Mouse (Mus musculus) lung, adult 2 months (tissue): ENCODE results near the gene Serinc4. TPM values are rescaled to one million over a fixed set of nuclear protein-coding genes. Genes with fewer than 3 reads are reported as not detected.
"Not testable (repeated sequence)": the region's sequence is repeated elsewhere in the genome, so short reads cannot be mapped to it uniquely, and the experiment has no call there.

Source experiments
- DNase-seq: peaks from one replicate; pipeline ENCODE4 v3.0.0; 2022
- H3K4me1 ChIP-seq: fragments of 200-500 bp; 2 replicates; pipeline ENCODE4 v1.6.1; 2011; ENCODE audit warnings: low read length; ENCODE audit not compliant: control insufficient read depth, insufficient read depth
- H3K4me3 ChIP-seq: fragments of 200-500 bp; replicated peaks from 2 replicates; pipeline ENCODE3; 2011; ENCODE audit warnings: low read depth, mild to moderate bottlenecking, control low read depth, low read length; ENCODE audit errors: extremely low read depth
- CTCF ChIP-seq: fragments of 200-500 bp; IDR thresholded peaks from 2 replicates; pipeline ENCODE4 v1.5.1; 2011; ENCODE audit warnings: mild to moderate bottlenecking, low read length, control low read depth; ENCODE audit not compliant: insufficient read depth
- POLR2A ChIP-seq: fragments of 200-500 bp; IDR thresholded peaks from 2 replicates; pipeline ENCODE4 v1.6.1; 2011; ENCODE audit warnings: low read depth, mild to moderate bottlenecking, control low read depth, low read length, borderline replicate concordance; ENCODE audit errors: extremely low read depth
- WGBS: fragments of 180-500 bp; shearing (Covaris S2); methylation state at CpG from one replicate; pipeline ENCODE4 v1.1.7; 2018; 5-methylcytosine and 5-hydroxymethylcytosine counted together
- polyA plus RNA-seq: library from polyadenylated mRNA; depleted of rRNA; stranded (reverse); fragments of >200 nt; gene quantifications from 2 replicates; pipeline ENCODE4 v1.2.3, GENCODE M21; 2012; rRNA removed

The Serinc4 gene
- 0.40 and 0.66 TPM in 2 replicates for polyA plus RNA-seq

- Histone ChIP-seq H3K4me3 (peak within 1 kb of the TSS; percentile 94), H3K4me1 (peaks cover 3% of the 10 kb centered on the region; the same call in 1 of the 2 replicates)
- DNase-seq: peak; percentile 79
- 3% methylated on average over 41 of the region's 41 CpGs for WGBS
- TF ChIP-seq CTCF (no peak), POLR2A (peak; percentile 59; the same call in 1 of the 2 replicates)
Measured at GRCm38 (mm10) chr2:121456692-121457642, at the start of gene Serinc4. TSS of gene Serinc4 (minus strand) at chr2:121456781.

GRCm38 (mm10) chr2:121501550-121501949 is 45.0 kb upstream of the Serinc4 start:
- WGBS: 85% methylated on average over 2 of the region's 6 CpGs
- H3K4me1 ChIP-seq, H3K4me3 ChIP-seq, DNase-seq: not testable (repeated sequence)

- DNase-seq, H3K4me1 ChIP-seq, H3K4me3 ChIP-seq: not testable (repeated sequence)
- 74% methylated on average over 2 of the region's 2 CpGs for WGBS
Measured at GRCm38 (mm10) chr2:121484403-121484802, 27.8 kb upstream of the Serinc4 start.

GRCm38 (mm10) chr2:121483576-121483975 is 27.0 kb upstream of the Serinc4 start:
- TF ChIP-seq POLR2A (no peak), CTCF (no peak)
- H3K4me3 ChIP-seq: no peak overlapping the region
- 75% methylated on average over 8 of the region's 8 CpGs for WGBS
- no peaks in the 10 kb centered on the region for H3K4me1 ChIP-seq
- DNase-seq: no peak

GRCm38 (mm10) chr2:121480916-121481315 is 24.3 kb upstream of the Serinc4 start:
- DNase-seq, H3K4me1 ChIP-seq, H3K4me3 ChIP-seq: not testable (repeated sequence)
- 79% methylated on average over 13 of the region's 13 CpGs for WGBS

- Histone ChIP-seq H3K4me3 (no peak overlapping the region), H3K4me1 (no peaks in the 10 kb centered on the region)
- DNase-seq: peak; percentile 19
- TF ChIP-seq CTCF (peak; percentile 80), POLR2A (no peak)
- WGBS: 42% methylated on average over 3 of the region's 3 CpGs
Measured at GRCm38 (mm10) chr2:121480498-121480897, 23.9 kb upstream of the Serinc4 start.

GRCm38 (mm10) chr2:121477491-121478266 is 21.1 kb upstream of the Serinc4 start:
- Histone ChIP-seq H3K4me3 (no peak overlapping the region), H3K4me1 (no peaks in the 10 kb centered on the region)
- no peak for DNase-seq
- 81% methylated on average over 3 of the region's 3 CpGs for WGBS
- TF ChIP-seq POLR2A (no peak), CTCF (no peak)

- WGBS: 96% methylated on average over 2 of the region's 2 CpGs
- DNase-seq, H3K4me3 ChIP-seq, H3K4me1 ChIP-seq: not testable (repeated sequence)
Measured at GRCm38 (mm10) chr2:121475306-121475705, 18.7 kb upstream of the Serinc4 start.

- H3K4me1 ChIP-seq: peaks cover 2% of the 10 kb centered on the region; the same call in 1 of the 2 replicates
- peak overlapping the region; percentile 79 for H3K4me3 ChIP-seq
- WGBS: 21% methylated on average over 8 of the region's 8 CpGs
- TF ChIP-seq CTCF: no peak
- TF ChIP-seq POLR2A: no peak
- no peak for DNase-seq
Measured at GRCm38 (mm10) chr2:121474180-121474535, 17.6 kb upstream of the Serinc4 start.
